Mouse (Mus musculus): ENCODE data around the gene Lamtor4. TPM values are rescaled to one million over a fixed set of nuclear protein-coding genes. Genes with fewer than 3 reads are reported as not detected.

Lamtor4 gene
- polyA plus RNA-seq (2012; rRNA removed) = 176 and 202 TPM in 2 replicates

DNA sequence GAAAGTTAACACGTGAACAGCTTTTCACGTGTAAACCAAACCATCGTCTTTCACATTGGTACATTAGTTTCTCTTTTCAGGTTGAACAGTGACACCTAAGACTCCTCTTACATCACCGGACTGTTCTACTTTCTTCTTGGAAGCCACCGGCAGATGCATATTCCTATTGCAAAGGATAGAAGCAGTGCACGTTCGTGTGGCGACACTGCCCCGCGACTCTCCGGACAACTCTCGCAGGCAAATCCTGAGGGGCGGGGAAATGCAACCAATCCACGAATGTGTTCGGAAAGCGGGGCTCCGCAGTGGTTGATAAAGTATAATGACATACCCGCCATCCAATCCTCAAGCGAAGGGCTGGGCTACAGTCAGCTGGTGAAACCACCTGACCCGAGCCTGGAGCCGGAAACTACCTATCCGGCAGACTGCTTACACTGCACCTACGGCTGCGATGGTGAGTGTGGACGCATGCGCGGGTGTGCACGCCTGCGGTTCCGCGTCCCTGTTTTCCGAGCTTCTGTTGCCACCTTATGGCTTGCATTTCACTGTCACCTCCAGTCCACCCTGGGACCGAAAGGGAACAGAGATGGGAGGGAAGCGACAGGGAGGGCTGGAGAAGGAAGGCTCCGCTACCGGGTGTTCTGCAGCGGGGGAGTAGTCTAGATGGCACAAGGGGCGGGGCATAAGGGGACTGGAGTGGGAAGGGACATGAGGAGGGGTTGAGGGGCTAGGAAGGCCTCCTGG lies at the start of gene Lamtor4:
Gene Lamtor4, plus strand, starts transcription at position 130 of the 741 bp plus-strand sequence.

DNA sequence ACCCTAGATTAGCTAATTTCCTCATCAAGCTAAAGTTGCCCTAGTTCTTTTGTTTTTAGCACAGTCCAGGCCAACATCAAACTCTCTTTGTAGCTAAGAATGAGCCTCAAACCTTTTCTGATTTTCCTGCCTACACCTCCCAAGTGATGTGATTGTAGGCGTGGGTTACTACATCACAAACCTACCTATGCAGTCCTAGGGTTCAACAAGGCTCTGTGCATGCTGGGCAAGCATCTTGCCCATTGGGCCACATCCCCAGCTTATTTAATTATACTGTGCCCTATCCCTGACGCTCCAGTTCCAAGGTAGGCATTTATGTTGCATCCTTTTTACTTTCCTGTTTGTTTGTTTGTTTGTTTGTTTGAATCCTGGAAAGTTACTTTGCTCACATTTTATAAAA lies 29.6 kb upstream of the Lamtor4 start, which contains the start of gene Nxpe5:
Gene Nxpe5, plus strand, starts transcription at position 199 of the 400 bp plus-strand sequence.

DNA sequence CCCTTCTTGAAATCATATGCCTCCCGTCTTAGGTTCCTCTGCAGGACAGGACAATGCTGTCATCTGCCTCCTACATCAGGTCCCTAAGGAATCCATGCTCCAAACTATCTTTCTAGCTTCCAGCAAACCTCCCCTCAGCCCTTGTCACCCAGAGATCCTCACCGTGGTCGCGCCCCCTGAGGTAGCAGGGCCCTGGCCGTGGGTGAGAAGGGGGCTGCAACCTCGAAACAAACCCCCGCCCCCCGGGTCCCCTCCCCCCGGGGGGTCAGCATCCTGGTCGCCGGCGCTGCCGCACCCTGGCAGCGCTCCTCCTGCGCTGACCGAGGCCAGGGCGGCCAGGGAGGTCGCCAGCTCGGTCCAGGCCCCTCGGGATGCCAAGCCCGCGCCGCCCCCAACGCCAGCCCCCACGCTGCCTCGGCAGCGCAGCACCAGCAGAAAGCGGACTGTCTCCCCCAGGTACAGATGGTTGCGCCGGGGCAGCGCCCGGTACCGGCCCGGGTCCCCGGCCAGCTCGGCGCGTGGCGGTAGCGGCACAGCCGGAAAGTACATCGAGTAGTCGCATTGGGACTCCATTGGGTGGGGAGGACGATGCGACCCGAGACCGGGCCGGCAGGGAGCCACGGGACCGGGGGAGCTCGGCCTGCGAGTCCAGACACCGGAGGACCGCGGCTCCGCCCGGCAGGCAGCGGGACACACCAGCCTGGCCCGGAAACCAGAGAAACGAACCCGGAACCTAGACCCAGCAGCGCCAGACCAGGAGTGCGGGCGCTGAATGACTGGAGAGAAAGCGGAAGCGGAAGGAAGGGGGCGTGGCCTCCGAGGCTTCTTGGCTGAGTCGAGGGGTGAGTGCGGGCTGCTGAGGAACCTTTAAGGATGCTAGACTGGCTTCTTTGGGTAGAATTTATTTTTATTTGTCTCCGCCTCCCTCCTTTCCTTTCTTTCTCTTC lies 8.3 kb downstream of the Lamtor4 start, which contains the start of gene BC037034:
Gene BC037034, minus strand, starts transcription at position 774 of the 947 bp plus-strand sequence.

DNA sequence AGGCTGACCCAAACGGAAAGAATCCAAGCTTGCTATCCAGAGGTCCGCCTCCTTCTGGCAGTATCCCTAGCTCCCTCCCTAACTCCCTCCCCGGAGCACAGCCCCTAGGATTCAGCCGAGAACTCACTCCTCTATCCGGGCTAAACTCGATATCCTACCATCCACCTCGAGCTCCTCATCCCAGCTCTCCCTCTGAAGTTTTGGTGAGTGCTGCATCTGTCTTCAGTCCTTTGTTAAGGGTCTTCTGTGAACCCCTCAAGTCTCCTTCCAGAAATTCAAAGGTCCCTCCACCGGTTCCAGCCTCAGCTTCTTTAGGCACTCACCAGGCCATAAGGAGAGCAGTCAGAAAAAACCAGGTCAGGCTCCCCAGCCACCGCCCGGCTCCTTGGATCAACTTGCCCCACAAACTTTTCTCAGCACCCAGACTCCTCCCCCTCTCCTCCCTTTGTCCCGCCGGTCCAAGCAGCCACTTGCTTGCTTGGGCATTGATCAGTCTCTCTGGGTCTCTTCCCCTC lies 17.2 kb downstream of the Lamtor4 start, which contains the start of gene Gal3st4:
Gene Gal3st4, minus strand, starts transcription at position 432 of the 515 bp plus-strand sequence.

GRCm38 (mm10) chr5:138279585-138280424 lies 24.5 kb downstream of the Lamtor4 start, which contains the start of the genes Gm43720, Gpc2 and Stag3:
Gene Gm43720, minus strand, starts transcription at chr5:138279958.
Gene Gpc2, minus strand, starts transcription at chr5:138280005.
Gene Stag3, plus strand, starts transcription at chr5:138280240.

Other genes with a start within 250 kb of the Lamtor4 start
- gene Smok3a, start 234.2 kb upstream of the Lamtor4 start, polyA plus RNA-seq (2012; rRNA removed) = not detected in 2 replicates
- gene Smok3b, start 234.1 kb upstream of the Lamtor4 start, polyA plus RNA-seq (2012; rRNA removed) = not detected in 2 replicates
- gene Smok3c, start 202.3 kb upstream of the Lamtor4 start, polyA plus RNA-seq (2012; rRNA removed) = not detected in 2 replicates
- gene Zkscan1, start 170.4 kb upstream of the Lamtor4 start, polyA plus RNA-seq (2012; rRNA removed) = 3.5 and 4.0 TPM in 2 replicates
- 5.9 and 6.5 TPM in 2 replicates for gene Zscan21, start 138.6 kb upstream of the Lamtor4 start, polyA plus RNA-seq (2012; rRNA removed)
- 2.3 and 2.9 TPM in 2 replicates for gene Zfp113, start 99.7 kb upstream of the Lamtor4 start, polyA plus RNA-seq (2012; rRNA removed)
- gene Cops6, start 94.4 kb upstream of the Lamtor4 start, polyA plus RNA-seq (2012; rRNA removed) = 61.9 and 65.8 TPM in 2 replicates
- 24.4 and 31.9 TPM in 2 replicates for gene Ap4m1, start 83.5 kb upstream of the Lamtor4 start, polyA plus RNA-seq (2012; rRNA removed)
- gene Mcm7, start 83.1 kb upstream of the Lamtor4 start, polyA plus RNA-seq (2012; rRNA removed) = 24.7 and 26.8 TPM in 2 replicates
- gene Taf6, start 68.0 kb upstream of the Lamtor4 start, polyA plus RNA-seq (2012; rRNA removed) = 39.3 and 55.2 TPM in 2 replicates
- 2.9 and 3.3 TPM in 2 replicates for gene Cnpy4, start 68.0 kb upstream of the Lamtor4 start, polyA plus RNA-seq (2012; rRNA removed)
- 7.7 and 9.6 TPM in 2 replicates for gene Mblac1, start 61.2 kb upstream of the Lamtor4 start, polyA plus RNA-seq (2012; rRNA removed)
- 1.8 and 2.0 TPM in 2 replicates for gene Nxpe5, start 29.6 kb upstream of the Lamtor4 start, polyA plus RNA-seq (2012; rRNA removed)
- 60.0 and 79.7 TPM in 2 replicates for gene BC037034, start 8.6 kb downstream of the Lamtor4 start, polyA plus RNA-seq (2012; rRNA removed)
- 0.52 and 0.76 TPM in 2 replicates for gene Gal3st4, start 17.4 kb downstream of the Lamtor4 start, polyA plus RNA-seq (2012; rRNA removed)
- gene Gm43720, start 24.5 kb downstream of the Lamtor4 start, polyA plus RNA-seq (2012; rRNA removed) = not detected in 2 replicates
- 2.2 and 3.5 TPM in 2 replicates for gene Gpc2, start 24.5 kb downstream of the Lamtor4 start, polyA plus RNA-seq (2012; rRNA removed)
- gene Stag3, start 24.8 kb downstream of the Lamtor4 start, polyA plus RNA-seq (2012; rRNA removed) = 0.50 and 0.75 TPM in 2 replicates
- 0.38 TPM in 1 of 2 replicates, not detected in the other for gene Pvrig, start 86.5 kb downstream of the Lamtor4 start, polyA plus RNA-seq (2012; rRNA removed)
- 1.6 TPM in 2 replicates for gene Zfp157, start 186.0 kb downstream of the Lamtor4 start, polyA plus RNA-seq (2012; rRNA removed)

Data from colon, adult 2 months (tissue).